Mouse (Mus musculus): Measurements from ENCODE around the gene Arrdc1. TPM values are rescaled to one million over a fixed set of nuclear protein-coding genes. Genes with fewer than 3 reads are reported as not detected.

Arrdc1 gene
- polyA plus RNA-seq, 1 experiment, result 102 TPM

DNA sequence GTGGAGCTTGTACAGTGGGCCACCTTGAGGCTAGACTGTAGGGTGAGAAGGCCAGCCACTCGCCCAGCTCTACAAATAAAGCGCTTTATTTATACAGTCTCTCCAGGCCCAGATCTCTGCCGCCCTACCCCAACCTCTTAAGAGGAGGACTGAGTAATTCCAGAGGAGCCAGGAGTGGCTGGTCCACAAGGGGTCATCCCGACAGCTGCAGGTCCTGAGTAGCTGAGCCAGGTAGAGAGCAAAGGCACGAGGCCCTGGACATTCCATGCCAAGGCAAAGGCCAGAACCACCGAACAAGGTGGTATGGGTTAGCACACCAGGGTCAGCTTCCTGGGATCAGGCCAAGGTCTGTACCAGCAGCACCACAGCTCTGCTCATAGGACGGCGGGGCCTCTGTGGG lies 9.8 kb downstream of the Arrdc1 start:
- H3K4me1 ChIP-seq (ENCODE audit: control insufficient read depth, insufficient read depth, low read length), result peaks cover 21% of the 10 kb centered on the region
- no peak overlapping the region for H3K27ac ChIP-seq (ENCODE audit: insufficient read depth, low read depth, low read length)
- H3K4me3 ChIP-seq (ENCODE audit: insufficient read depth, low read length), result no peak overlapping the region
- TF ChIP-seq POLR2A (IDR thresholded peaks at IDR 0.05; ENCODE audit: borderline replicate concordance, low read depth, low read length), result no peak
- no peak for TF ChIP-seq CTCF (IDR thresholded peaks at IDR 0.05; ENCODE audit: low read depth, low read length)

DNA sequence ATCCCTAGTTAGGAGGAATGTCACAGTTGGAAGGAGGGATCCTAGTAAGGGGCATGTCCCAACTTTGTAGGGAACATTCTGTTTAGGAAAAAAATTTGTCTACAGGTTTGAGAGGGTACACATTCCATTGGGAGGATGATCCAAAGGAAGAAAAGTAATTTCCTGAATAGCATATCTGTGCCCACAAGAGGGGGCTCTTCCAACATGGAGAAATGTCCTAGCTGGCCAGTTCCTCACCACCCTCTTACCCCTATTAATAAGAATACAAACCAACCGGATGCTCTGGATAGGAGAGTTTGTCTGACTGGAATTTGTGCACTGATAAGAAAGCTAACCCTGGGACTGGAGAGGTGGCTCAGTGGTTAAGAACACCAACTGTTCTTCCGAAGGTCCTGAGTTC lies 11.5 kb downstream of the Arrdc1 start:
- peaks cover 20% of the 10 kb centered on the region for H3K4me1 ChIP-seq (ENCODE audit: control insufficient read depth, insufficient read depth, low read length)
- H3K4me3 ChIP-seq (ENCODE audit: insufficient read depth, low read length), result no peak overlapping the region
- H3K27ac ChIP-seq (ENCODE audit: insufficient read depth, low read depth, low read length), result no peak overlapping the region
- no peak for TF ChIP-seq CTCF (IDR thresholded peaks at IDR 0.05; ENCODE audit: low read depth, low read length)
- no peak for TF ChIP-seq POLR2A (IDR thresholded peaks at IDR 0.05; ENCODE audit: borderline replicate concordance, low read depth, low read length)

DNA sequence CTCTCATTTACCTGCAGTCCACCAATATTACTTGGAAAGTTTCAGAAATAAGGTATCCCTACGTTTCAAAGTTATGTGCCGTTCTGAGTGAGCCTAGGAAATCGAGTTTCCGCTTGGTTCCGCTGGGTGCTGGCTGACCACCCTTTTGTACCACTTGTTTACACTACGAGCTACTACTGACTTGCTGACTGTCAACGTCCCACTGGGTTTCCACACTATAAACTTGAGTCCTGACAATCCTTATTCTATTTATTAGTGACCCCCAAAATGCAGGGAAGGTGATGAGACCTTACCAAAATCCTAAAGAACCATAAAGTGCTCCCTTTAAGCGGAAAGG lies 15.2 kb downstream of the Arrdc1 start:
- TF ChIP-seq POLR2A (IDR thresholded peaks at IDR 0.05; ENCODE audit: borderline replicate concordance, low read depth, low read length), result no peak
- TF ChIP-seq CTCF (IDR thresholded peaks at IDR 0.05; ENCODE audit: low read depth, low read length), result no peak
- H3K4me1 ChIP-seq (ENCODE audit: control insufficient read depth, insufficient read depth, low read length), result peaks cover 6% of the 10 kb centered on the region
- peak overlapping the region; percentile 34 for H3K27ac ChIP-seq (ENCODE audit: insufficient read depth, low read depth, low read length)
- H3K4me3 ChIP-seq (ENCODE audit: insufficient read depth, low read length), result peak overlapping the region; percentile 95

DNA sequence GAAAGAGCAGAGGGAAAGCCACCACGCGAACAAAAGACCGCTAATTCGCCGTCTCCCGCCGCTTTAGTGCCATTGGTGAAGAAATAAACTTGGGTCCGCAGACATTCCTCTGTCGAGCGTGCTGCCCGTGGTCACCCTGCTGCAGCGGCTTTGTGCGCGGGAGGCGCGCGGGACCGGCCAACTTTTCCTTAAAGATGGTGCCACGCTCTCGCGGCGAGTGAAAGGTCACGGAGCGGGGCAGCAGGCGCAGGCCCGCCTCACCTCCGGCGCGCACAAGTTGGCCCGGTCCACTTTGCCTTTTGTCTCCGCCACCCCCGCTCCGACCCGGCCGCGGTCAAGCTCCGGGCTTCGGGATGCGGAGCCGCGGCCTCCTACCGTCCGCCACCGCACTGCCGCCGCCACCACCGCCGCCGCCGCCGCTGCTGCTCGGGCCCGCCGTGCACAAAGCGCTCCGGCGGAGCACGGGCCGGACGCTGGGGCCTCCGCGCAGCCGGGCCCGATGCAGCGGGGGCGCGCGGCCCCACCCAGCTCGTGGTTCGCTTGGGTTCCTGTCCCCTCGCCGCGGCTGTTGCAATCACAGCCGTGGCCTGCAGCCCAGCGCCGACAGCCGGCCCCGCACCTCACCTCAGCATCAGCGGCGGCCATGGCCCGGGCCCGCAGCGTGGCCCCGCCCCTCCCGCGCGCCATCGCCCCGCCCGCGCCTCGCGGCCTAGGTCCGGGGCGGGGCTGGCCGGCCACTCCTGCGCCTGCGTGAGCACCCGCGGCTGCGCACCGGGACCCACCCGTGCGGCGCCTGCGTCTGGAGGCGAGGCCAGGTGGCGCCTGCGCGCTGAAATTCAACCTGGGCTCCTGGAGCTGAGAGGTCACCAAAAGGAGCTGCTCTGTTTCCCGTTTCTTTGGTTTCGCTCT lies 15.9 kb downstream of the Arrdc1 start, which contains the start of gene Ehmt1:
TSS of gene Ehmt1 (minus strand) at position 685 of the 909 bp plus-strand sequence.
- Histone ChIP-seq H3K4me1 (ENCODE audit: control insufficient read depth, insufficient read depth, low read length) (peaks cover 6% of the 10 kb centered on the region), H3K4me3 (ENCODE audit: insufficient read depth, low read length) (peak within 1 kb of the TSS; percentile 95), H3K27ac (ENCODE audit: insufficient read depth, low read depth, low read length) (peak within 1 kb of the TSS; percentile 58)
- TF ChIP-seq CTCF (IDR thresholded peaks at IDR 0.05; ENCODE audit: low read depth, low read length) (no peak), POLR2A (IDR thresholded peaks at IDR 0.05; ENCODE audit: borderline replicate concordance, low read depth, low read length) (no peak)

DNA sequence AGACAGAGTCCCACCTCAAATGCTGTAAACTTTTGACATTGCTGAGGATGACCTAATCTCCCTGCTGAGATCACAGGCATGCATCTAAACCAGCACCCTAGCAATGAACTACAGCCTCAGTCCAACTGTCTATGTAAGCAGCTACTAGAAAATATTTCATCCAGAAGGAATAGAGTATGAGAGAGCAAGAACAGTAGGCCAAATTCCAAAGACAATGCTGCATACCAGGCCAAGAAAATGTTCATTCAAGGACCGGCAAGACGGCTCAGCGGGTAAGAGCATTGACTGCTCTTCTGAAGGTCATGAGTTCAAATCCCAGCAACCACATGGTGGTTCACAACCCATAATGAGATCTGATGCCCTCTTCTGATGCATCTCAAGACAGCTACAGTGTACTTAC lies 20.3 kb downstream of the Arrdc1 start:
- Histone ChIP-seq H3K4me1 (ENCODE audit: control insufficient read depth, insufficient read depth, low read length) (peaks cover 18% of the 10 kb centered on the region), H3K27ac (ENCODE audit: insufficient read depth, low read depth, low read length) (no peak overlapping the region), H3K4me3 (ENCODE audit: insufficient read depth, low read length) (no peak overlapping the region)
- TF ChIP-seq POLR2A (IDR thresholded peaks at IDR 0.05; ENCODE audit: borderline replicate concordance, low read depth, low read length) (no peak), CTCF (IDR thresholded peaks at IDR 0.05; ENCODE audit: low read depth, low read length) (no peak)

DNA sequence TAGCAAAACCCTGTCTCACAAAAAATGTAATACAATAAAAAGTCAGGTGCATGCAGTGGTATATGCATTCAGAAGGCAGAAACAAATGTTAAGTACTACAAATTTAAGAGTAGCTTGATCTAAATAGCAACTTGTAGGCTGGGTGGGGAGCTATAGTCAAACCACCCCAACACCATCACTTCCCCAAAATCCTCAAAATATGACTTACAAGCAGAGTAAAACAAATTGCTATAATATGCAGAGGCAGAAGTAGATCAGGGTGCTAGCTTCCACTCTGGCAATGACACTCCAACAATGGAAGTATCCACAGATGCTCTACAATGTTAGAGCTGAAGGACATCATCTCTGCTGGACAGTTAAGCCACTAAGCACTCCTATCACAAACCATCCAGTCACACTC lies 22.5 kb downstream of the Arrdc1 start:
- Histone ChIP-seq H3K4me1 (ENCODE audit: control insufficient read depth, insufficient read depth, low read length) (peaks cover 23% of the 10 kb centered on the region), H3K4me3 (ENCODE audit: insufficient read depth, low read length) (no peak overlapping the region), H3K27ac (ENCODE audit: insufficient read depth, low read depth, low read length) (no peak overlapping the region)
- TF ChIP-seq CTCF (IDR thresholded peaks at IDR 0.05; ENCODE audit: low read depth, low read length) (no peak), POLR2A (IDR thresholded peaks at IDR 0.05; ENCODE audit: borderline replicate concordance, low read depth, low read length) (no peak)

DNA sequence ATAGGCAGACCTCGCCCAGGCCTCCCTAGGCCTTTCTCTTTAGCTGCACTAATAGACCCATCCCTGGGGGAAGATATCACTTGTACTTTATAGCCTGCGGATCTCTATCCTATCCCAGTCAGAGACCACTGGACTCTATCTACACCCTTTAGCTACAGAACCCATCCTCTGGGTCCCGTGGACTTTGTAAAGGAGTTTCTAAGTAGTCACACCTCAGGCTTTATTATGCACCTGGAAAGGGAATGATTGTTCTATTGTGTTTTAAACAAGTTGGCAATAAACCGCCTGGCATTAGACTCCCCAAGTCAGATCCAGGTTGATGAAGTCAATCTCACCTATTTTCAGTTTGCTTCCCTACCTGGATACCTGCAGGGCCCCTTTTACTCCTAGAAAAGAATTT lies 22.9 kb downstream of the Arrdc1 start:
- Histone ChIP-seq H3K27ac (ENCODE audit: insufficient read depth, low read depth, low read length) (no peak overlapping the region), H3K4me1 (ENCODE audit: control insufficient read depth, insufficient read depth, low read length) (peaks cover 22% of the 10 kb centered on the region), H3K4me3 (ENCODE audit: insufficient read depth, low read length) (no peak overlapping the region)
- no peak for TF ChIP-seq CTCF (IDR thresholded peaks at IDR 0.05; ENCODE audit: low read depth, low read length)
- TF ChIP-seq POLR2A (IDR thresholded peaks at IDR 0.05; ENCODE audit: borderline replicate concordance, low read depth, low read length), result no peak

DNA sequence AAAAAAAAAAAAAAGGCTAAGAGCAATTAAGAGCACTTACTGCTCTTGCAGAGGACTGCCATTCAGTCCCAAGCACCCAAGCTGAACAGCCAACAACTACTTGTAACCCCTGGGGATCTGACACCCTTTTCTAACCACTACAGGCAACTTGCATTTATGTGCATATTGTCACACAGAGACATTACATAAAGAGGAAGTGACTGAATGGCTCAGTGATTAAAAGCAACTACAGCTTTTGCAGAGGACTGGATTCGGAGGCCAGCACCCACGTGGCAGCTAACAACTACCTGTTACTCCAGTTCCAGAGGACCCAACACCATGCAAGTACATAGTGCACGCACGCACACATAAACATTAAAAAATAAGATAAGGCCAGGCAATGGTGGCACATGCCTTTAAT lies 24.6 kb downstream of the Arrdc1 start:
- TF ChIP-seq POLR2A (IDR thresholded peaks at IDR 0.05; ENCODE audit: borderline replicate concordance, low read depth, low read length) (no peak), CTCF (IDR thresholded peaks at IDR 0.05; ENCODE audit: low read depth, low read length) (no peak)
- H3K4me1 ChIP-seq (ENCODE audit: control insufficient read depth, insufficient read depth, low read length), result peaks cover 37% of the 10 kb centered on the region
- no peak overlapping the region for H3K27ac ChIP-seq (ENCODE audit: insufficient read depth, low read depth, low read length)
- H3K4me3 ChIP-seq (ENCODE audit: insufficient read depth, low read length), result no peak overlapping the region

DNA sequence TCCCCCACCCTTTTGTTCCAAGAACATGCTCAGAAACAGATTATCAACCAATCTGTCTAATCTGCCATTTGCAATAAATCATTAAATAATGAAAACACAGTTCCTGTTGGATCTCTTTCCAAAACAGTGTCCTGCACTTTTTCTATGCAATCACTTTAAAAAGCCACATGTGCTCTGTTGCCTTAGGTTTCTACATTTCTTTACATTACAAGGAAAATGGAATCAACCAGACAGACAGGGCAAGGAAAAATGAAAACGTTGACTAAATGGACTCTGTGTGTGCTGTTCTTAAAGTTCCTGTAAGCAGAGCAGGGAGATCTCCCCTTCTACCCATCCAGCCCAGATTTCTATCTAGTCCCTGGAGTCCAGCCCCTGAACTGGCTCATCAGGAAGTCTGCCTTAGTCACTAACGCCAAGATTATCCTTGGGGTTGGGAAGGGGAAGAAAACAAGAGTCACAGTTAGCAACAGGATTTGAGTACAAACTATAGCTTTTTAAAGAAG lies 29.3 kb downstream of the Arrdc1 start:
- H3K4me1 ChIP-seq (ENCODE audit: control insufficient read depth, insufficient read depth, low read length), result peaks cover 46% of the 10 kb centered on the region
- TF ChIP-seq POLR2A (IDR thresholded peaks at IDR 0.05; ENCODE audit: borderline replicate concordance, low read depth, low read length) (no peak), CTCF (IDR thresholded peaks at IDR 0.05; ENCODE audit: low read depth, low read length) (no peak)
- H3K27ac ChIP-seq (ENCODE audit: insufficient read depth, low read depth, low read length), result peak overlapping the region; percentile 59
- H3K4me3 ChIP-seq (ENCODE audit: insufficient read depth, low read length), result no peak overlapping the region
